Mouse (Mus musculus) right cerebral cortex, postnatal 10 days (tissue): ENCODE results near the gene Olfr814.
"Not testable (repeated sequence)": the region's sequence is repeated elsewhere in the genome, so short reads cannot be mapped to it uniquely, and the experiment has no call there.

Source experiments
- DNase-seq, 2 experiments: peaks; one replicate each; pipeline ENCODE4 v3.0.0; 2021; ENCODE audit warnings: low spot score in 2 of 2

Olfr814 gene

DNA sequence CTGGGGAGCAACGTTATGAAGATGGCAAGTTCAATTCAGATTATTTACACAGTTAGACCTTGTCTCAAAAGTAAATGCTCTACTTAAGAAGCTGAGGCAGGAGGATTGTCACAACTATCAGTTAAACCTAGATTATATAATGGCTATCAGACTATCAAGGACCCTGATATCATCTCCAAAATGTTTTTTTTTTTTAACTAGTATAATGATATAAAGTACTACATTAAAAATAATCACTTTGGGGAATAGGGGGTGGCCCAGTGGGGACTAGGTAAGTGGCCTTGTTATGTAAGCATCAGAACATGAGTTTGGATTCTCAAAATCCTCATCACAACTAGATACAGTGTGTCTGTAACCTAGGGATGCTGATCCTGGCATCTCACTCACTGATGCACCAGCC, at the start of gene Olfr814:
TSS of gene Olfr814 (minus strand) at position 101 of the 400 bp plus-strand sequence.
- not testable (repeated sequence) for DNase-seq

DNA sequence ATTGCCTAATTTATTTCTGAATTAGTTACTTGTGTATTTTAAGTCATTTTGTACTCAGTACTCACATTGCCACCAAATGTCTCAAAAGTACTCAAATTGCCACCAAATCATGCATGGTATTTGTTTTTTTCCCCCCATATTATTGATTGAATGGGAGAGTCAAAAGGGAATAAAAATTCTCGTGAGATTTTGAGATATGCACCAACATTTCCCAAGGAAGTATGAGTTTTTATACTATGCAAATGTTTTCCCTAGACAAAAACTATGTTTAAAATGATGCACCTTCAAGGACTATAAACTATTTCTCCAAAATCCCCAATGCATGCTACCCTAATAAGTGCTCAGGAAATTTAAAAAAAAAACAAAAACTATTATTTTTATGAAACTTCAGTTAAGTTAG, 35.8 kb upstream of the Olfr814 start, which contains the start of gene Olfr816:
TSS of gene Olfr816 (minus strand) at position 101 of the 400 bp plus-strand sequence.
- no peak for DNase-seq

DNA sequence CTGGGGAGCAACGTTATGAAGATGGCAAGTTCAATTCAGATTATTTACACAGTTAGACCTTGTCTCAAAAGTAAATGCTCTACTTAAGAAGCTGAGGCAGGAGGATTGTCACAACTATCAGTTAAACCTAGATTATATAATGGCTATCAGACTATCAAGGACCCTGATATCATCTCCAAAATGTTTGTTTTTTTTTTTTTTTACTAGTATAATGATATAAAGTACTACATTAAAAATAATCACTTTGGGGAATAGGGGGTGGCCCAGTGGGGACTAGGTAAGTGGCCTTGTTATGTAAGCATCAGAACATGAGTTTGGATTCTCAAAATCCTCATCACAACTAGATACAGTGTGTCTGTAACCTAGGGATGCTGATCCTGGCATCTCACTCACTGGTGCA, 26.1 kb upstream of the Olfr814 start, which contains the start of gene Olfr815:
TSS of gene Olfr815 (minus strand) at position 101 of the 400 bp plus-strand sequence.
- DNase-seq: not testable (repeated sequence)

DNA sequence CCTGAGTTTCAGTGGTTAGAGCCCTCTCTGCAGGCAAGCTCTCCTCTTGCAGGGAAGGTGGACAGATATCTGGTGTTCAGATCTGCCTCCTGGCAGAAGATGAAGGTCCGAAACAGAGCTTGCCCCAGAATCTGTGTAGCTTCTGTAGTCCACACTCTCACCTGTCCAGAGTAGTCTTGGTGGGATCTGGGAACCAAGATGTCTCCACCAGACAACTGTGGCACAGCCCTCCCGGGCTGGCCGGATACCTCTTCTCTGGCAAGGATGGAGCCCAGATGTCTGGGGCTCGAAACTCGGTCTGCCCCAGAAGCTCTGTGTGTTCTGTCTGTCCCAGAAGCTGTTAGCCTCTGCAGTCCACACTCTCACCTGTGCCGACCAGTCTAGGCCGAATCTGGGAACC, 6.3 kb upstream of the Olfr814 start:
- no peak for DNase-seq

DNA sequence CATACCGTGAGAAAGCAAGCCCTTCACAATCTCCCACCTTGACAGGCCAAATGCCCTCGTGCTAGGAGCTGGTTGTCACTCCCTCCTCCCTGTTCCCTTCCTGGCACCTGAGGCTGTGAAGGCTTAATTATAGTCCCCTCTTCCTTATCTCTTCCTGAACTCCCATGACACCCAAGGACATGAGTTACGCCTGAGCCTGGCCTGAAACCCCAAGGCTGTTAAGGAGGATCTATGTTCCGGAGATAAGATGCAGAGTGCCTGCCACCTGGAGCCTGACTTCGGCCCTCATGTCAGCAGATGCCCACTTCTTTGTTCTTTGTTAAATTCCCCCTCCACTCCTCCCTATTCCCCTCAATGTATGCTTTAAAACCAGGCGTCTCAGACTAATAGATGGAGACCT, 5.8 kb upstream of the Olfr814 start:
- not testable (repeated sequence) for DNase-seq

DNA sequence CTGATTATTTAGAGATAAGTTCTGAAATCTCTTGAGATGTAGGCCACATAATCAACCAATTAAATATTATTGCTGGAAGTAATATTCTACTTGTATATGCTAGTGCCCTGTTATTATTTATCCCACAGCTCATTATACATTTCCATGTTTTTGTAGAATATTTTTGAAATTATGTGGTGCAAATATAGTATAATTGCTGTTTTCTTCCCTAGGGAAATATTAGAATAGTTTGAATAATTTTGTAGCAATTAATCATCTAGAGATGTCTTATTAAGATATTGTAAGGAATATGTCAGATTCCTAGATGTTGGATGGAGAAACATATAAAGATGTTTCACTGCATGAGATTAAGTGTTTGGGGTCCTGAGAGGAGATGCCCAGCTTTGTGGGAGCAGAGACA, 24.6 kb downstream of the Olfr814 start, which contains the start of gene Olfr813:
TSS of gene Olfr813 (plus strand) at position 301 of the 400 bp plus-strand sequence.
- no peak for DNase-seq

DNA sequence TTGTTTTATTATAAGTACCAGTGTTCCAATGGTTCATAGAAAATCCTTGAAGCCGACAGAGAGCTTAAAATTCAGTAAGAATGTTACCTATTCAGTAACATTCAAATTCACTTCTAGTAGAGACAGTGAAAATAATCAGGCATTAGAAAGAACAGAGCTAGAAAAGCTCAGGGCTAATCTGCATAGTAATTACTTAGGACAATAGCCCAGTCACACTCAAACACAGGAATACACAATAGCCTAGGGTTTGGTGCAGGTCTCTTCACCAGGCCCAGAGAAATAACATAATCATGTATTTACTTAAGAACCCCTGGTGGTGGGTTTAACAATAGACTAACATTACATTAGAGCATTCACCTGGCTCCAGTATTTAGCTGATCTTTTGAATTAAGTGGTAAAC, 32.3 kb downstream of the Olfr814 start:
- no peak for DNase-seq

DNA sequence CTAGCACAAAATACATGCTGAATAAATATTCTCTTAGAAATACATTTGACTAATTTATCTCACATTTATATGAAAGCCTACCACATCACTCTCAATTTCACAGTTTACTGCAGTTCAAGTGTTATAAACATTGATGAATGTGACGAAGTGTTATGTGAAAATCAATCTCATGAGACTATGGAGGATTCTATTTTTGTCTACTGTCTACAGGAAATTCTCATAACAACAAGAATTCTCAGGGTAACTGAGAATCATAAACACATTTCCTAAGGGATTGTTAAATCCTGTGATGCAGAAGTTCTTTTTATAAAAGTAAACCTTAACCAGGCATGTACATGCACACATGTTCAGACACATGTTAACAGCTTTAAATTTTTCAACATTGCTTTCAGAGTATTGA, 33.7 kb downstream of the Olfr814 start, which contains the start of gene Olfr812:
TSS of gene Olfr812 (minus strand) at position 101 of the 400 bp plus-strand sequence.
- no peak for DNase-seq
